Mouse (Mus musculus) erythroblast, embryonic 14.5 days (primary cell): Measurements from ENCODE around the gene Tmed1. TPM values are rescaled to one million over a fixed set of nuclear protein-coding genes. Genes with fewer than 3 reads are reported as not detected.

Source experiments
- H3K27me3 ChIP-seq: 2 replicates; pipeline ENCODE4 v1.6.1; 2012; ENCODE audit warnings: inconsistent platforms; ENCODE audit not compliant: control insufficient read depth
- H3K36me3 ChIP-seq: 2 replicates; pipeline ENCODE4 v1.6.1; 2012; ENCODE audit warnings: mild to moderate bottlenecking, inconsistent platforms; ENCODE audit not compliant: control insufficient read depth
- H3K4me1 ChIP-seq: 2 replicates; pipeline ENCODE4 v1.6.1; 2012; ENCODE audit warnings: inconsistent platforms; ENCODE audit not compliant: control insufficient read depth
- H3K4me3 ChIP-seq: replicated peaks from 2 replicates; pipeline ENCODE3; 2012; ENCODE audit warnings: moderate library complexity, mild to moderate bottlenecking, inconsistent platforms
- H3K9me3 ChIP-seq: 2 replicates; pipeline ENCODE4 v1.6.1; 2012; ENCODE audit warnings: low read length, inconsistent platforms, mixed read lengths; ENCODE audit not compliant: control insufficient read depth
- GATA1 ChIP-seq: IDR thresholded peaks from 2 replicates; pipeline ENCODE4 v1.6.1; 2012; ENCODE audit warnings: low read length, inconsistent platforms, mixed read lengths
- TAL1 ChIP-seq: IDR thresholded peaks from 3 replicates; pipeline ENCODE4 v1.6.1; 2012; ENCODE audit warnings: low read length, inconsistent platforms, mixed read lengths
- polyA plus RNA-seq: library from polyadenylated mRNA; stranded (reverse); fragments of >175 nt; gene quantifications from 2 replicates; pipeline ENCODE4 v1.2.3, GENCODE M21; 2012

Tmed1 gene
- polyA plus RNA-seq, 1 experiment, result 0.75 TPM

DNA sequence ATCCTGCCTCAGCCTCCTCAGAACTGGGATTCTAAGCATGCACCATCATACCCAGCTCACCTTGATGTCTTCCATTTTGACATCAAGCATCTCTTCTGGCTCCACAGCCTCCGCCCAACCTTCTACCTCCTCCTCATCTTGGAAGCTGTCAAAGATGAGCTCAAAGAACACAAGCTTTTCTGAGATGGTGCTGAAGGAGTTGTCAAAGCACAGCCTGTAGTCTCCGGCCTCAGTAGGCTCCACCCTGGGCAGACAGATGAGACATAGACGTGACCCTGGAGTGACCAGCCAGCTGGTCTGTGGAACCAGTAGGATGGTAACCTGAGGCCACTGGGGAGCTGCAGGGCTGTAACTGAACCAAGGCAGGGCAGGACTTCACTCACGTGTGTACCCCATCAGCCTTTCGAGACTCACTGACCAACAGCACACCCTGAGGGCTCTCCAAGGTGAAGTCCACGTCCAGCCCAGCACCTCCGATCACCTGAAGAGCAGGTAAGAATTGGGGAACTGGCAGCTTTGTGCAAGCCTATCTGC lies 1.1 kb downstream of the Tmed1 start:
- Histone ChIP-seq H3K4me3 (peak overlapping the region; percentile 75), H3K27me3 (no peaks in the 10 kb centered on the region), H3K36me3 (peaks cover 59% of the 10 kb centered on the region), H3K9me3 (peaks cover 3% of the 10 kb centered on the region), H3K4me1 (peaks cover 35% of the 10 kb centered on the region)
- TF ChIP-seq GATA1 (no peak), TAL1 (no peak)

DNA sequence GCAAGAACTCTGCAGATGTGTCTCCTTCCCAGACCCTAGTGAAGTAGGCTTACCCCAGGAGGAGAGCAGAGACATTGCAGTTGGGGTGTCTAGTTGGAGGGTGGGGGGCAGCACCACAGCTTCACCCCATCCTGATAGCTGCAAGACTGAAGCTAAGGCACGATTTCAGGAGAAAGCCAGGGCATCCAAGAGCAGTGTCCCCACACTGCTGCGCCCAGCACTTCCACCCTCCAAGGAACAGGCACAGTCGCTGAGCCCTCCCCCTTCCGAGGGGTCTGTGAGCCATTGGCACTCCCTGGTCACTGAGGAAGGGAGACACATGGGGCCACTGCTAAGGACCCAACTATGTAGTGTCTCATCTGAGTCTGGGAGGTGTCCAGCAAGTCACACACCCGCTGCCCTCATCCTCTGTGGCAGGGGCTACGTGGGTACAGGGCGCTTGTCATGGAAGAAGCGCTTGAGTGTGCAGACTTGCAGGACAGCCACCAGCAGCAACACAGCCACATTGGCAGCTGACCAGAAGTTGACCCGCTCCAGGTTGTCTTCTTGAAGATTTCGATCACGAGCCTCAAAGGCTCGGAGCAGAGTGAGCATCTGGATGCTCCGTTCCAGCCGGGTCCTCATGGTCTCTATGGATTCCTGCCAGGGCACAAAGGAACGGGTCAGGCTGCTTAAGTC lies 2.2 kb downstream of the Tmed1 start:
- H3K4me1 ChIP-seq, result peaks cover 32% of the 10 kb centered on the region
- H3K9me3 ChIP-seq, result no peaks in the 10 kb centered on the region
- no peak for TF ChIP-seq TAL1
- TF ChIP-seq GATA1, result no peak
- H3K36me3 ChIP-seq, result peaks cover 63% of the 10 kb centered on the region
- no peak overlapping the region for H3K4me3 ChIP-seq
- H3K27me3 ChIP-seq, result no peaks in the 10 kb centered on the region

DNA sequence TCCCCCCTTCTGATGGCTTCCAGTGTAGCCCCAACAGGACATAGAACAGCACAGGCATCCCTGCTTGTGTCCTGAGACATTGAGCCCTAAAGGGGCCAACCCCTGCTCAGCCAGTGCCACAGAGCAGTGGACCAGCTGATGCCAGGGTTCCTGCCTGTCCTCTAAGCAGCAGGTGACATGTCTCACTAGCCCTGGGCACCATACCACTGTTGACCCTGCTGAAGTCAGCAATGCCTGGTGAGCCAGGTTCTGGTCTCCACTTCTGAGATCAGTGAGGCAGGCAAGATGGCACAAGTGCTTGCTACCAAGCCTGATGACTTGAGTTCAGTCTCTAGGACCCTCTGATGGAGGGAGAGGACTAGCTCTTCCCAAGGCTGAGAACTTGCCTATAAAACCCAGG lies 4.3 kb downstream of the Tmed1 start:
- Histone ChIP-seq H3K4me1 (peaks cover 24% of the 10 kb centered on the region), H3K27me3 (no peaks in the 10 kb centered on the region), H3K36me3 (peaks cover 75% of the 10 kb centered on the region), H3K9me3 (no peaks in the 10 kb centered on the region), H3K4me3 (no peak overlapping the region)
- TF ChIP-seq TAL1, result no peak
- no peak for TF ChIP-seq GATA1

DNA sequence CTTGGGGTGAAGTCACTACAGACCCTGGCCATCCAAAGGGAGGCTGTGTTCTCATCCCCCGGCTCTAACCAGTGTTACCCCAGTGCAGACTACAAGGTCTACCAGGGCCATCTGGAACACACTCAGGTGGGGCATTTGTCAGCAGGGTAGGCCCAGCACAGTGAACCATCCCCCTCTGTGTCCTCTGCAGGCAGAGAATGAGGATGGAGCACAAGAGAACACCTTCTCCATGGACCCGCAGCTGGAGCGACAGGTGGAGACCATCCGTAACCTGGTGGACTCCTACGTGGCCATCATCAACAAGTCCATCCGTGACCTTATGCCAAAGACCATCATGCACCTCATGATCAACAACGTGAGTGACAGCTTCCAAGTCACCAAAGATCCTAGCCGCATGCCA lies 6.7 kb downstream of the Tmed1 start:
- Histone ChIP-seq H3K4me3 (no peak overlapping the region), H3K9me3 (no peaks in the 10 kb centered on the region), H3K27me3 (no peaks in the 10 kb centered on the region), H3K4me1 (no peaks in the 10 kb centered on the region; the same call in 1 of the 2 replicates), H3K36me3 (peaks cover 85% of the 10 kb centered on the region)
- TF ChIP-seq GATA1 (no peak), TAL1 (no peak)

DNA sequence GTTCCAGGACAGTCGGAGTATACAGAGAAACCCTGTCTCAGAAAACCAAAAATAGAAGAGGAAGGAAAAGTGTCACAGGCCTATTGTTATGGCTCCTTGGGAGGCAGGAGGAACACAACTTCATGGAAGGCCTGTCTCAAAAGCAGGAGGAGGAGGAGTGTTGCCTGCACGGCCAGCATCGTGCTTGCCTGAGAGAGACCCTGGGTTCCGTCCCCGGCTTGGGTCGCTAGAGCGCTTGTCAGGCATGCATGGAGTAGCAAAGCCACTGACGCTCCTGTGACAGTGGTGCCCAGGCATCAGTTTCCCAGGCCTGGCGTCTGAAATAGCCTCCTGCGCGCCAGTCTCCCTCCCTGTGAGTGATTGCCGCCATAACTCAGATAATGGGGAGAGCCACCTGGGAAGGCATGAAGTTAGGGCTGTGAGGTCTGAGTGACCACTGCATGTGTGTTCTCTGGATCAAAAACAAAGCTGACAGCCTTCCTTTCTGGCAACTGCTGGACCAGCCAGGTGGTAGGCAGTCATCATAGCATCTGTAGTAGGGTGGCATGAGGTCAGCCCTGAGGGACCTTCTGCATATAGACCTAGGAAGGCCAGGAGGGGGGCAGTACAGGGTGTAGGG lies 11.7 kb downstream of the Tmed1 start:
- TF ChIP-seq GATA1 (no peak), TAL1 (no peak)
- Histone ChIP-seq H3K27me3 (no peaks in the 10 kb centered on the region), H3K36me3 (peaks cover 86% of the 10 kb centered on the region)

DNA sequence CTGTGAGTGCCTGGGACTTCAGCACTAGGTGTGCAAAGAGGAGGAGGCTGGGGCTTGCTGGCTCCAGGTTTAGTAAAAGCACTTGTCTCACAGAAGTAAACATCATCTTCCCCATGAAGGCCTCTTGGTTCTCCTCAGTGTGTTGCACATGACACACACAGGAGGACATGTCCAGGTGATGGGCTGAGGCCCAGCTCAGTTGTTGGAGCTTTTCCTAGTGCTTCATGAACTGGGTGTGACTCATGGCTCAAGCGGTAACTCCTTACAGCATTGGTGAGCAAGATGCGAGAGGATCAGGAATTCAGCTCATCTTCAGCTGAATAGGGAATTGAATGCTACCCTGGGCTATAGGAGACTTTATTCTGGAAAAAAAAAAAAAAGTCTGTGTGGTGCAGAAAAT lies 12.4 kb downstream of the Tmed1 start:
- no peaks in the 10 kb centered on the region for H3K27me3 ChIP-seq
- TF ChIP-seq TAL1, result no peak
- TF ChIP-seq GATA1, result no peak
- H3K9me3 ChIP-seq, result no peaks in the 10 kb centered on the region
- H3K4me3 ChIP-seq, result no peak overlapping the region
- peaks cover 86% of the 10 kb centered on the region for H3K36me3 ChIP-seq
- H3K4me1 ChIP-seq, result peaks cover 4% of the 10 kb centered on the region

More for the DNA sequence above, 11.7 kb downstream of the Tmed1 start:
- Histone ChIP-seq H3K9me3 (no peaks in the 10 kb centered on the region), H3K4me1 (peaks cover 4% of the 10 kb centered on the region), H3K4me3 (no peak overlapping the region)

DNA sequence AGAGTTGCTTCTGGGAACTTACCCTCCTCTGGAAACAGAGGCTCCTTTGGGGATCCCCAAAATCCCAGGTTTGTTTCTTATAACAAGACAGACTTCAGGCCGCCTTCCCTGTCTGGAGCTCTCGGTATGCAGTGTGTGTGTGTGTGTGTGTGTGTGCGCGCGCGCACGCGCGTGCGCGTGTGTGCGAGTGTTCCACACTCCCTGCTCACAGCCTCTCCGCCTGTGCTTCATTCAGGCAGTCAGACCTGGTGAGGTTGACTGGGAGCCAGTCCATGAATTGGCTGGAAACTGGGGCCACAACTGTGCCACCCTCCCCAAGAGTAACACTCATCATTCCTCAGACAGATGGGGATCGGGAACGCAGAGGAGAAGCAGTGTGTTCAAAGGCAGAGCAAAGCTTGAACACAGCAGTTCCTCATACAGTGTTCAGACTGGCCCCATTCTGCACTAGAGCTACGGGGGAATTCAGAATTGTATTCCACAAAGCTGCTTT lies 13.0 kb downstream of the Tmed1 start:
- peaks cover 86% of the 10 kb centered on the region for H3K36me3 ChIP-seq
- TF ChIP-seq TAL1 (no peak), GATA1 (no peak)
- peaks cover 4% of the 10 kb centered on the region for H3K4me1 ChIP-seq

DNA sequence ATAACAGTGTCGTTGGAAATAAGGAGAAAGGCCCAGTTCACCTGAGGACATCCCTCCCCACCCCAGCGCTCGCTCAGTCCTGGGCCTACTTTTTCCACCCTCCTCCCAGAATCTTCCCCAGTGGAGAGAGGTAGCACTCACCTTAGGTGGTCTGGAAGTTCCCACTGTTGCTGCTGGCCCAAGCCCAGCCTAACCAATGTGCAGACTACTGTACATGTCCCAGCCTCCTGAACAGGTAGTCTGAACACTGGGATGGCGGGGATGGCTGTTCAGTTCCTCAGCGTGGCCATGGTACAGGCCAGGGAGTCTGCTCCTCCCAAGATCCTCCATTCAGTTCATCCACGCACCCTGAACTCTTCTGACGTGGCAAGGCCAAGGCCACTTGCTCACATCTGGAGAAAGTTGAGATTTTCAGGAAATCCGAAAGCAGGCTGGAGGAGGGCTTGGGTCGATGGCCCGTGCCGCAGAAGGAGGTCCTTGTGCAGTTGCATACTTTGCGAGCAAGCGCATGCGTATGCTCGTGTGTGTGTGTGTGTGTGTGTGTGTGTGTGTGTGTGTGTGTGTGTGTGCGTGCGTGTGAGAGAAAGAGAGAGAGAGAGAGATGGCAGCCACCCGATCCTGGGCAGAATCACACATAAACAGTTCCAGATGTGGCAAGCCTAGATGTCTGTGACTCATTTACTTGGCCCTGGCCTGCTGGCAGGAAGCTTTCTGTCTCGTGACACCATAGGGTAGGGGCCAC lies 13.6 kb downstream of the Tmed1 start:
- Histone ChIP-seq H3K4me3 (no peak overlapping the region), H3K9me3 (no peaks in the 10 kb centered on the region), H3K36me3 (peaks cover 87% of the 10 kb centered on the region), H3K27me3 (no peaks in the 10 kb centered on the region), H3K4me1 (peaks cover 4% of the 10 kb centered on the region)
- no peak for TF ChIP-seq TAL1
- no peak for TF ChIP-seq GATA1

More for the DNA sequence above, 13.0 kb downstream of the Tmed1 start:
- Histone ChIP-seq H3K9me3 (no peaks in the 10 kb centered on the region), H3K4me3 (no peak overlapping the region), H3K27me3 (no peaks in the 10 kb centered on the region)

DNA sequence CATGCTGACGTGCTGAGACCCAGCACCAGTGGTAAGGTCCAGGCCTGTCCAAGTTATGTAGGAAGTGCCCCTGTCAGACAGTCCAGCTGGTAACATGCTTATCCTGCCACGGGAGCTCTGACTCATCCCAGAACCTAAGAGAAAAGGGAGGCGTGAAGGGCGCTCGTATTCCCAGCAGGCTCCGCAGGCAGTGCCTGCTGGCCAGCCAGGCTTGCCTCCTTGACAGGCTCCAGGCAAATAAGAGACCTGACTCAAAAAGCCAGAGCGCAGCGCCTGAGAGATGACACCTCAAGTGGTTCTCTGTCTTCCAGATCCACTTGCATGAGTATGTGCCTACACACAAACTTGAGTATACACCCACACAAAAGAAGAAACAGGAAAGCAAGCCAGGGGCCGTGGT lies 15.3 kb downstream of the Tmed1 start:
- TF ChIP-seq GATA1 (no peak), TAL1 (no peak)
- H3K9me3 ChIP-seq, result no peaks in the 10 kb centered on the region
- no peak overlapping the region for H3K4me3 ChIP-seq
- peaks cover 4% of the 10 kb centered on the region for H3K4me1 ChIP-seq
- H3K27me3 ChIP-seq, result no peaks in the 10 kb centered on the region
- H3K36me3 ChIP-seq, result peaks cover 98% of the 10 kb centered on the region
